Mouse (Mus musculus) frontal cortex, postnatal 14 days (tissue): ENCODE data around the gene Camsap1.

ENCODE experiments used
- DNase-seq, 2 experiments: peaks; one replicate each; pipeline ENCODE4 v3.0.0; 2022; ENCODE audit warnings: low spot score in 2 of 2

Camsap1 gene

GRCm38 (mm10) chr2:25983159-25983907 is at the start of gene Camsap1:
TSS of gene Camsap1 (minus strand) at chr2:25983282.
- peak; percentile 99 for DNase-seq

GRCm38 (mm10) chr2:26030288-26030687 is 47.2 kb upstream of the Camsap1 start:
- no peak for DNase-seq

GRCm38 (mm10) chr2:26024138-26025075 is 41.3 kb upstream of the Camsap1 start:
- DNase-seq, result peak; percentile 14 to 53

GRCm38 (mm10) chr2:26022626-26023025 is 39.5 kb upstream of the Camsap1 start:
- DNase-seq, result no peak

GRCm38 (mm10) chr2:26022258-26022565 is 39.1 kb upstream of the Camsap1 start:
- DNase-seq, result no peak

GRCm38 (mm10) chr2:26021561-26022257 is 38.6 kb upstream of the Camsap1 start, which contains the start of gene Ubac1:
TSS of gene Ubac1 (minus strand) at chr2:26021747.
- peak; percentile 84 to 86 for DNase-seq

- DNase-seq, result peak; percentile 26 to 37
These were observed 37.9 kb upstream of the Camsap1 start for GRCm38 (mm10) chr2:26020714-26021560.

GRCm38 (mm10) chr2:26019923-26020322 is 36.8 kb upstream of the Camsap1 start:
- DNase-seq, result no peak

GRCm38 (mm10) chr2:26017326-26017725 is 34.2 kb upstream of the Camsap1 start:
- no peak for DNase-seq

GRCm38 (mm10) chr2:26013674-26014073 is 30.6 kb upstream of the Camsap1 start:
- DNase-seq, result no peak

- no peak for DNase-seq
These were observed 28.3 kb upstream of the Camsap1 start for GRCm38 (mm10) chr2:26011420-26011819.

- DNase-seq, result no peak
These were observed 18.9 kb upstream of the Camsap1 start for GRCm38 (mm10) chr2:26002001-26002400.

- no peak for DNase-seq
These were observed 18.1 kb upstream of the Camsap1 start for GRCm38 (mm10) chr2:26001136-26001535.

GRCm38 (mm10) chr2:25997716-25998115 is 14.6 kb upstream of the Camsap1 start:
- DNase-seq, result no peak

- no peak for DNase-seq
These were observed 11.7 kb upstream of the Camsap1 start for GRCm38 (mm10) chr2:25994791-25995190.

- no peak for DNase-seq
These were observed 9.2 kb upstream of the Camsap1 start for GRCm38 (mm10) chr2:25992285-25992684.

- DNase-seq, result no peak
These were observed 6.6 kb upstream of the Camsap1 start for GRCm38 (mm10) chr2:25989651-25990050.

GRCm38 (mm10) chr2:25987817-25988216 is 4.7 kb upstream of the Camsap1 start:
- no peak for DNase-seq

GRCm38 (mm10) chr2:25986601-25987000 is 3.5 kb upstream of the Camsap1 start:
- no peak for DNase-seq

GRCm38 (mm10) chr2:25982426-25983091 is 523 bp downstream of the Camsap1 start:
- peak in 1 of 2 experiments; percentile 19 for DNase-seq

- peak; percentile 25 to 37 for DNase-seq
These were observed 1.0 kb downstream of the Camsap1 start for GRCm38 (mm10) chr2:25982052-25982425.
